Mouse (Mus musculus): ENCODE data around the gene Vrtn.

The Vrtn gene

GRCm38 (mm10) chr12:84640654-84641053, at the start of gene Vrtn:
Gene Vrtn, plus strand, starts transcription at chr12:84641019.
- in situ Hi-C loops (cut with MboI; ENCODE audit: low pct_unique_long_range_greater_than_20kb in 1 of 2, low sequenced_read_pairs in 2 of 2, unreplicated experiment in 1 of 2): no loop called here

- in situ Hi-C loops (cut with MboI; ENCODE audit: low pct_unique_long_range_greater_than_20kb in 1 of 2, low sequenced_read_pairs in 2 of 2, unreplicated experiment in 1 of 2): no loop called here
These were observed 42.5 kb upstream of the Vrtn start for GRCm38 (mm10) chr12:84598324-84598723.

GRCm38 (mm10) chr12:84604001-84604400, 36.8 kb upstream of the Vrtn start:
- in situ Hi-C loops (cut with MboI; ENCODE audit: low pct_unique_long_range_greater_than_20kb in 1 of 2, low sequenced_read_pairs in 2 of 2, unreplicated experiment in 1 of 2): no loop called here

- in situ Hi-C loops (cut with MboI; ENCODE audit: low pct_unique_long_range_greater_than_20kb in 1 of 2, low sequenced_read_pairs in 2 of 2, unreplicated experiment in 1 of 2): no loop called here
These were observed 35.0 kb upstream of the Vrtn start for GRCm38 (mm10) chr12:84605860-84606259.

GRCm38 (mm10) chr12:84611718-84612117, 29.1 kb upstream of the Vrtn start:
- in situ Hi-C loops (cut with MboI; ENCODE audit: low pct_unique_long_range_greater_than_20kb in 1 of 2, low sequenced_read_pairs in 2 of 2, unreplicated experiment in 1 of 2): no loop called here

- in situ Hi-C loops (cut with MboI; ENCODE audit: low pct_unique_long_range_greater_than_20kb in 1 of 2, low sequenced_read_pairs in 2 of 2, unreplicated experiment in 1 of 2): no loop called here
These were observed 28.3 kb upstream of the Vrtn start for GRCm38 (mm10) chr12:84612518-84612917.

GRCm38 (mm10) chr12:84614001-84614400, 26.8 kb upstream of the Vrtn start:
- in situ Hi-C loops (cut with MboI; ENCODE audit: low pct_unique_long_range_greater_than_20kb in 1 of 2, low sequenced_read_pairs in 2 of 2, unreplicated experiment in 1 of 2): no loop called here

GRCm38 (mm10) chr12:84614524-84614923, 26.3 kb upstream of the Vrtn start:
- in situ Hi-C loops (cut with MboI; ENCODE audit: low pct_unique_long_range_greater_than_20kb in 1 of 2, low sequenced_read_pairs in 2 of 2, unreplicated experiment in 1 of 2): no loop called here

- in situ Hi-C loops (cut with MboI; ENCODE audit: low pct_unique_long_range_greater_than_20kb in 1 of 2, low sequenced_read_pairs in 2 of 2, unreplicated experiment in 1 of 2): no loop called here
These were observed 23.7 kb upstream of the Vrtn start, which contains the start of gene Abcd4 for GRCm38 (mm10) chr12:84616977-84617630. Gene Abcd4, minus strand, starts transcription at chr12:84617413.

GRCm38 (mm10) chr12:84617663-84618062, 23.2 kb upstream of the Vrtn start:
- in situ Hi-C loops (cut with MboI; ENCODE audit: low pct_unique_long_range_greater_than_20kb in 1 of 2, low sequenced_read_pairs in 2 of 2, unreplicated experiment in 1 of 2): no loop called here

- in situ Hi-C loops (cut with MboI; ENCODE audit: low pct_unique_long_range_greater_than_20kb in 1 of 2, low sequenced_read_pairs in 2 of 2, unreplicated experiment in 1 of 2): no loop called here
These were observed 19.8 kb upstream of the Vrtn start for GRCm38 (mm10) chr12:84620975-84621374.

GRCm38 (mm10) chr12:84624601-84625000, 16.2 kb upstream of the Vrtn start:
- in situ Hi-C loops (cut with MboI; ENCODE audit: low pct_unique_long_range_greater_than_20kb in 1 of 2, low sequenced_read_pairs in 2 of 2, unreplicated experiment in 1 of 2): no loop called here

- in situ Hi-C loops (cut with MboI; ENCODE audit: low pct_unique_long_range_greater_than_20kb in 1 of 2, low sequenced_read_pairs in 2 of 2, unreplicated experiment in 1 of 2): no loop called here
These were observed 15.7 kb upstream of the Vrtn start for GRCm38 (mm10) chr12:84625116-84625515.

GRCm38 (mm10) chr12:84631867-84632266, 9.0 kb upstream of the Vrtn start:
- in situ Hi-C loops (cut with MboI; ENCODE audit: low pct_unique_long_range_greater_than_20kb in 1 of 2, low sequenced_read_pairs in 2 of 2, unreplicated experiment in 1 of 2): no loop called here

GRCm38 (mm10) chr12:84640253-84640652, 566 bp upstream of the Vrtn start:
- in situ Hi-C loops (cut with MboI; ENCODE audit: low pct_unique_long_range_greater_than_20kb in 1 of 2, low sequenced_read_pairs in 2 of 2, unreplicated experiment in 1 of 2): no loop called here

- in situ Hi-C loops (cut with MboI; ENCODE audit: low pct_unique_long_range_greater_than_20kb in 1 of 2, low sequenced_read_pairs in 2 of 2, unreplicated experiment in 1 of 2): no loop called here
These were observed 9.4 kb downstream of the Vrtn start for GRCm38 (mm10) chr12:84650234-84650633.

- in situ Hi-C loops (cut with MboI; ENCODE audit: low pct_unique_long_range_greater_than_20kb in 1 of 2, low sequenced_read_pairs in 2 of 2, unreplicated experiment in 1 of 2): no loop called here
These were observed 13.1 kb downstream of the Vrtn start for GRCm38 (mm10) chr12:84653912-84654311.

GRCm38 (mm10) chr12:84670555-84670954, 29.7 kb downstream of the Vrtn start:
- in situ Hi-C loops (cut with MboI; ENCODE audit: low pct_unique_long_range_greater_than_20kb in 1 of 2, low sequenced_read_pairs in 2 of 2, unreplicated experiment in 1 of 2): loop anchor here (5.0 kb wide), 1 partner anchor 82 kb away; no protein-coding TSS in a partner anchor

GRCm38 (mm10) chr12:84671646-84672045, 30.8 kb downstream of the Vrtn start:
- in situ Hi-C loops (cut with MboI; ENCODE audit: low pct_unique_long_range_greater_than_20kb in 1 of 2, low sequenced_read_pairs in 2 of 2, unreplicated experiment in 1 of 2): loop anchor here (5.0 kb wide), 1 partner anchor 81 kb away; no protein-coding TSS in a partner anchor
